Mouse (Mus musculus) naive thymus-derived CD4-positive, alpha-beta T cell, adult 2 months (primary cell): ENCODE results near the gene Bcap29.

Experiments used
- DNase-seq: peaks from one replicate; pipeline ENCODE4 v3.0.0-alpha.2; 2011; ENCODE audit warnings: low read depth

Gene Bcap29

DNA sequence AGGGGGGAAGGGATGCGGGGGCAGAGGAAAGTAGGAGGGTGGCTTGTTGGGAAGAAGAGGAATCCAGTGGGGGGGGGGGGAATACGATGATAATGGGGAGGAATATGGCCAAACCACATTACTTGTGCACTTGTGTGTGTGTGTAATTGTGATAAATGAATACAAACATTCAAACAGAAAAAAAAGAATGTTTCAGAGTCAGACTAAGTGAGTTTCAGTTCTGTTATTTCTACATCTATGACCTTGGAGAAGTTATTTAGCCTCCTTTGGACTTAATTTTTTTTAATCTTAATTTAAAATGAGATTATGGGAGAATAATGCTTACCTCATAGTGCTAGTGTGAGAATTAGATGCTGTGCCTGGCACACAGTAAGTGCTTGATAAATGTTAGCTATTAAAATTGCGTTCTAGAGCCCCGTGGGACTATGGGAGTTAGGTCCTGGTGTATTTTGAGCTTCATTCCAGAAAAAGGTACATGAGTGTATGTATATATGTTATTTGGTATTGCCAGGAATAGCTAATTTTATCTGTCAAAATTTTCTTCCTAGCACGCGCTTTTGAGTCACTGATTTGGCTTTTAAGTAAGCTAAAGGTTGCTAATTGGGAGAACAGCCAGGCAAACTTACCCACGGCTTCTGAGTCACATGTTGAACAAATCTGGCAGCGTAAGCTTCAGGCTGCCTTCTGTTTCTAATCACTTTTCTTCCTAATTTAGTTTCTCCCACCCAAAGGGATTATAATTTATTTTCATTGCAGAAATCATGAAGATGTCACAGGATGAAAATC, 55.6 kb downstream of the Bcap29 start:
- DNase-seq, result no peak

- DNase-seq, result no peak
Measured at GRCm38 (mm10) chr12:31574506-31574905, 60.0 kb downstream of the Bcap29 start.

DNA sequence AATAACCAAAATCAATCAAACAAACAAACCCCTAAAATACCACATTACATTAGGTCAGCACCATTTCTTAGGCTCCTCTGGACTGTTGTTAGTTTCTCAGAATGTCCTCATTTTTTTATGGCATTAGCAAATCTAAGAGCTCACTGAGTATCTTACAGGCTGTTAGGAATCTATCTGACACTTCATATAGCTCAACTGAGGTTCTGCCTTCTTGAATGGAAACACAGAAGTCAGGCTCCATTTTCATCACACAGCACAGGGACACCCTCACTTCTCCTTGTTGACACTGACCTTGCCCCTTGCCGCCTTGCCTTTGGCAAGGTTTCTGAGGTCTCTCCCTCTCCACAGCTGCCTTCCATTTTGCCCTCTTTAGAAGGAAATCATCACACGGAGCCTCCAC, 64.7 kb downstream of the Bcap29 start:
- DNase-seq, result no peak

DNA sequence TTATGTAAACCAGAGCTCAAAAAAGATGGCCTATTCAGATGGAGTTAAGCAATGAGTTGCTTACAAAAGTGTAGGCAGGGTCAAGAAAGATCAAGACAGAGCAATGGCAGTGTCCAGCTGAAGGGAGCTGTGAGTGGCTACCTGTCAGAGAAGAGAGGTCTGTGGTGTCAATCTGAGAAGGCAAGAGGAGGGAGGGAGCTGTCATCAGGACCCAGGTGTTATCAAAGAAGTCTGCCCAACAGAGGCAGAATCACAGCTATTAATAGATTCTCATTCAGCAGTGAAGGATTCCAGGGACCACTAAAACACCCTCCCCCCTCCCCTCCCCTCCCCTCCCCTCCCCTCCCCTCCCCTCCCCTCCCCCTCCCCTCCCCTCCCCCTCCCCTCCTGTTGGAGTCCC, 65.8 kb downstream of the Bcap29 start:
- no peak for DNase-seq

- DNase-seq, result peak; percentile 6
Measured at GRCm38 (mm10) chr12:31567535-31567934, 66.9 kb downstream of the Bcap29 start.

- no peak for DNase-seq
Measured at GRCm38 (mm10) chr12:31560712-31561111, 73.7 kb downstream of the Bcap29 start.

DNA sequence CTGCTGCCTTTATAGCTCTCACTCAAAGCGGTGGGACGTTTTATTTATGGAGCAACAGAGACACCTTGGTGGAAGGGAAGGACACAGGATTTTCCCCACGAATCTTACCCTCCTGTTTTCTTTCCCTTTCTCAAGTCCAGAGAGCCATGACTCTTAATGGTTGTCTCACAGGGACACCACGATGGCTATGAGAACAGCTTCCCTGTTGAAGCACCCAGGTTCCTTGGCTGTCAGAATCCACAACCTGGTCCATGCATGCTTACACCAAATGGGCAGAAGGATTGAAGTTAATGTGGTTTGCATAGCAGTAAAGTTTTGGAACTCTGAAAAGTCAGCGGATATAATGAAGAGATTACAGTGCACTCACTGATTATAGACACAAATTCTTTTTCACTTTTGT, 74.5 kb downstream of the Bcap29 start:
- DNase-seq, result no peak

GRCm38 (mm10) chr12:31554371-31554770, 80.1 kb downstream of the Bcap29 start:
- no peak for DNase-seq

- no peak for DNase-seq
Measured at GRCm38 (mm10) chr12:31551252-31551651, 83.2 kb downstream of the Bcap29 start.

DNA sequence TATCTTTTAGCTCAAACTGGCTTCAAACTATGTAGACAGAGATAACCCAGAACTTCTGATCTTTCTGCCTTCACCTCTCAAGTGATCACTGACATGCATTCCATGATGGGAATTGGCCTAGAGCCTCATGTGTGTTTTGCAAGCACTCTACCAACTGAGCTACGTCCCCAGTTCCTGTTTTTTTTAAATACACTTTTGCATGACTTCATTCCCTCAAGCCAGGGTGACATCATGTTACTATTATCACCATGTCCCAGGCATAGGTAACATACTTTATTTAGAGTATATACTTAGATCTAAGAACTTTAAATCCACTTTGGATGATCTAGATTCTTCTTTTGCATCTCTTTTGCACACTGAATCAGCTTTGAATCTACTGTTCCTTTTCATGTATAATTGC, 88.4 kb downstream of the Bcap29 start:
- no peak for DNase-seq

DNA sequence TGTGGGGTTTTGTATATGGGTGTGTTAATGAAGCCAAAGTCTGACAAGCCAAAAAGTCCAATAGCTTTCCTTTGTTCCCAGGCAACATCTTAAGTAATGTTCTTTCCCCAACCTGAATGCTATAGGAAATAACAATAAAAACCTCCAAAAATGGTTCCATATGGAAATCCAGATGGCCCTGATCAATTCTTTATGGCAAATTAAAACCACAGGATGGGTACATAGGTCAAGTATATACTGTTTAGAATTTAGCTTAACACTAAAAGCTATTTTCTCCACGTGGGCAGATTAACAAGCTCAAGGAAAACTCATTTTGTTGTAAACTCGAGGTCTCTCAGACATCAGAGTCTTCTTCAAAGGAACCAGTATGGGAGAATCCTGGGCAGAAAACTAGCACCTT, 89.2 kb downstream of the Bcap29 start:
- DNase-seq, result no peak

GRCm38 (mm10) chr12:31541541-31541940, 92.9 kb downstream of the Bcap29 start:
- DNase-seq, result no peak
